Mouse (Mus musculus): ENCODE data around the gene Erf. TPM values are rescaled to one million over a fixed set of nuclear protein-coding genes. Genes with fewer than 3 reads are reported as not detected.

The Erf gene
- polyA plus RNA-seq, 1 experiment from 2014 or later: 3.4 TPM

DNA sequence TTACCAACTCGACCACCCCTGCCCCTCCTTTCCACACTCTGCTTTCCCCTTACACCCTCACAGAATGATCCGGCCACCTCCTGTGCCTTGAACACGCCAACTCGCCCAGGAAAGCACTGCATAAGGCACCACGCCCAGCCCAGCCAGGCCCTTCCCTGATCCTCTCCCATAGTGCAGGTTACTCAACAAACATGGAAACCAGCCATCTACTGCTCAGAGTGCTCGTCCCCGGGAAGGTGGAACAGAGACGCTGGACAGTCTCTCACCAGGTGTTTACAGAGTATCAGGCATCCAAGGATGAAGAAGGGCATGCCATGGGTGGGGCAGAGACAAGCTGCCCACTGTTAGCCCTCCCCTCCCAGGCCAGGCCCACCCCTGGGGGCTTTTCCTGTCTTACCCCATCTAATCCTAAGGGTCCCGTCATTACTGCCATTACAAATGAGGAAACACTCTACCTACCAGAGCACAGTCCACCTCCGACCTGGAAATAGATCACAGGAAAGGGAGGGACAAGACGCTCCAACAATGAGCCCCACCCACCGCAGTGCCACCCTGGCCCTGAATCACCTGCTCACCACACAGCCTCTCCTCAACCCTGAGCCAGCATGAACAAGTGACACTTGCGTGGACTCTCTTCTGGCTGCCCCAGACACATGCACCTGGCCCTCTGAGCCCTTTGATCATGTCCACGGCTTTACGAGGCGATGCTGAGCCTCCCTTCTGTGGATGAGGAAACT is 44.3 kb downstream of the Erf start:
- ATAC-seq (ENCODE audit: low FRiP score, low read depth): no peak
- Histone ChIP-seq H3K4me3 (no peak overlapping the region), H3K4me1 (replicated peaks) (no peaks in the 10 kb centered on the region), H3K9me3 (no peaks in the 10 kb centered on the region), H3K4me2 (no peak overlapping the region), H3K27me3 (no peaks in the 10 kb centered on the region), H3K27ac (replicated peaks) (no peak overlapping the region), H3K9ac (no peak overlapping the region), H3K36me3 (peaks cover 39% of the 10 kb centered on the region)
- whole genome bisulfite sequencing: 88% methylated on average over 16 of the region's 16 CpGs

- Histone ChIP-seq H3K36me3 (peaks cover 32% of the 10 kb centered on the region), H3K4me3 (no peak overlapping the region), H3K4me2 (no peak overlapping the region), H3K9ac (no peak overlapping the region), H3K27ac (replicated peaks) (no peak overlapping the region), H3K9me3 (no peaks in the 10 kb centered on the region), H3K27me3 (no peaks in the 10 kb centered on the region), H3K4me1 (replicated peaks) (no peaks in the 10 kb centered on the region)
- ATAC-seq (ENCODE audit: low FRiP score, low read depth): no peak
- WGBS: 89% methylated on average over 16 of the region's 16 CpGs
Observed at GRCm38 (mm10) chr7:25205355-25206093, 45.0 kb downstream of the Erf start.

DNA sequence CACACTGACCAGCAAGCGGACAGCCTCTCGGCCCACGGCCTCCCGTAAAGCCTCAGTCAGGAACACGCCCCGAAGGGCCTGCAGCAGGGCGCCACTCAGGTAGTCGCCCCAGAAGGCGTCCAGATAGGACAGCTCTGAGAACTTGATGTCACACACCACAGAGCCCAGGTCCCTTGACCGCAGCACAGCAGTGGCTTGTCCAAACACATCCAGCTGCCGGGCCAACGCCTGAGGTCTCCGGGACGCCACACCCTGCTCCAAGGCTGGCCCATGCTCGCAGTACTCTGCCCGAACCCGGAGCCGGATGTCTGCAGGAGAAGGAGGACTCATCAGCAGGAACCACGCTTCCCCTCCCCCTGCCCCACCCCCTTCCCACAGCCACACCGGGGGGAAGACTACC is 46.9 kb downstream of the Erf start:
- no peak for ATAC-seq (ENCODE audit: low FRiP score, low read depth)
- H3K4me1 ChIP-seq (replicated peaks): no peaks in the 10 kb centered on the region
- H3K27me3 ChIP-seq: no peaks in the 10 kb centered on the region
- no peak overlapping the region for H3K4me2 ChIP-seq
- H3K36me3 ChIP-seq: peaks cover 23% of the 10 kb centered on the region
- H3K27ac ChIP-seq (replicated peaks): no peak overlapping the region
- H3K4me3 ChIP-seq: no peak overlapping the region
- 93% methylated on average over 20 of the region's 20 CpGs for WGBS
- H3K9me3 ChIP-seq: no peaks in the 10 kb centered on the region
- no peak overlapping the region for H3K9ac ChIP-seq

DNA sequence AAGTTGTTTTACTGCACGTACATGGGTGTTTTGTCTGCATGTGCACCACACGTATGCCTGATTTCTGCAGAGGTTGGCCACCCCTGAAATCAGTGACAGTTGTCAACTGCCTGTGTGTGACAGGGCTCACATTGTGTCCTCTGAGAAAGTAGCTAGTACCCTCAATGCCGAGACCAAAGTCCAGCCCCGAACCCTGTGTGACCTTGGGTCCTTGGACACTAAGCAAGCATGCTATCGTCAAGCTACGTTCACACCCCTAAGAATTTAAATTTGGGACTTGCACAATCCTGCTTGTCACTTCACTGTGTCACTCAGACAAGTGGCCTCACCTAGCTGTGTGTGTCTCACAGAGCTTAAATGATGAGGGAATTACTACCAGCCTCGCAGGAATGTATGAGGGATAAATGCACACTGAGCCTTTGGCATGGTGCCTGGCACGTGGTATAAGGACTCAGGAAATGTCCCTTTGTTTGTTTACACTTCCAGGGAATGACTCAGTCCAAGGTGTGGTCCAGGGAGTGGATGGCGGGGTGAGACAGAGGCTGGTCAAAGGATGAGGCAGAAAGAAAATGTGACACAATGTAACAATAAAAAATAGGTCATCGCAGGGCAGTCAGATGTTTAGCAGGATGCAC is 53.1 kb downstream of the Erf start:
- no peaks in the 10 kb centered on the region for H3K9me3 ChIP-seq

DNA sequence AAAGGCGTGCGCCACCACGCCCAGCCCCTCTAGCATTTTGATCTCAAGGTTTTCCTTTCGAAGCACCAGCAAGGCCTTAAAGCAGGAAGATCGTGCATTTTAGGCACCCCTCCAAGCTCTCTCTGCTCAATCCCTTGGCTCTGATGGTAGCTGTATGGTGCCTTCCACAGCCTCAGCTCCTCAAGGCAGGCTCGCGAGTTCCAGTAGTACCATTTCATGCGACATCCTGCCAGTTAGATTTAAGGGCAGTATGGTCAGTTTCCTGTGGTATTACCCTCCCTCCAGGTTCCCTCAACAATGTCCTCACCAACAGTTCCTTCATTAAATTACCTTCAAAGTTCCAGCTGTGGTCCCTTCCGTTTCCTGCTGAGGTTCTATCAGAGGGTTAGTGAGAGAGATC is 54.5 kb downstream of the Erf start:
- Histone ChIP-seq H3K4me3 (no peak overlapping the region), H3K27ac (replicated peaks) (no peak overlapping the region), H3K4me1 (replicated peaks) (no peaks in the 10 kb centered on the region), H3K36me3 (peaks cover 4% of the 10 kb centered on the region; the same call in 1 of the 2 replicates), H3K4me2 (no peak overlapping the region), H3K9me3 (no peaks in the 10 kb centered on the region), H3K27me3 (no peaks in the 10 kb centered on the region), H3K9ac (no peak overlapping the region)
- WGBS: 86% methylated on average over 9 of the region's 9 CpGs
- ATAC-seq (ENCODE audit: low FRiP score, low read depth): no peak

More for the DNA sequence above, 53.1 kb downstream of the Erf start:
- H3K27ac ChIP-seq (replicated peaks): no peak overlapping the region
- no peaks in the 10 kb centered on the region for H3K27me3 ChIP-seq
- ATAC-seq (ENCODE audit: low FRiP score, low read depth): no peak
- H3K9ac ChIP-seq: no peak overlapping the region
- peaks cover 6% of the 10 kb centered on the region for H3K36me3 ChIP-seq
- no peak overlapping the region for H3K4me2 ChIP-seq
- WGBS: 68% methylated on average over 10 of the region's 10 CpGs
- no peak overlapping the region for H3K4me3 ChIP-seq
- H3K4me1 ChIP-seq (replicated peaks): no peaks in the 10 kb centered on the region

DNA sequence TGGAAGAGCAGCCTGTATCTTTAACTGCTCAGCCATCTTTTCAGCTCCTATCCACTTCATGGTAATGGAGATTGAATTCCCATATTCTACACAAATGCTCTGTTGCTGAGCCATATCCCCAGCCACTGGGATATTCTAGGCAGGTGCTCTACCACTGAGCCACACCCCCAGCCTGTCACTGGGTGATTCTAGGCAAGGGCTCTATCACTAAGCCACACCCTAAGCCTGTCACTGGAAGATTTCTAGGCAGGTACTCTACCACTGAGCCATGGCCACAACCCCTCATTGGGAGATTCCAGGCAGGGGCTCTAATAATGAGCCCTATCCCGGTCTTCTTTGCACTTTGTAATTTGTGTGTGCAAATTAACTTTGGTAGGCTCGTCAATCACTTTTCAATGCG is 55.4 kb downstream of the Erf start:
- Histone ChIP-seq H3K9me3 (no peaks in the 10 kb centered on the region), H3K4me2 (no peak overlapping the region), H3K9ac (no peak overlapping the region), H3K27me3 (no peaks in the 10 kb centered on the region), H3K4me3 (no peak overlapping the region), H3K36me3 (peaks cover 4% of the 10 kb centered on the region; the same call in 1 of the 2 replicates), H3K4me1 (replicated peaks) (no peaks in the 10 kb centered on the region), H3K27ac (replicated peaks) (no peak overlapping the region)
- ATAC-seq (ENCODE audit: low FRiP score, low read depth): no peak
- WGBS: 67% methylated on average over 3 of the region's 3 CpGs

Small RNA genes lying within 50 kb of the gene (microRNA-seq; reads per million reads assigned to microRNA genes)
- not detected for gene Mir7048

Other genes with a start within 250 kb of the Erf start
- gene Atp1a3, start 244.8 kb downstream of the Erf start, polyA plus RNA-seq (2015; fragmentation: Nextera tagmentation; extraction: Ambion mirVana): 487 and 576 TPM in 2 replicates
- gene Grik5, start 178.4 kb downstream of the Erf start, polyA plus RNA-seq (2015; fragmentation: Nextera tagmentation; extraction: Ambion mirVana): 18.3 and 18.5 TPM in 2 replicates
- gene Zfp574, start 178.2 kb downstream of the Erf start, polyA plus RNA-seq (2015; fragmentation: Nextera tagmentation; extraction: Ambion mirVana): 33.9 and 37.7 TPM in 2 replicates
- 29.6 and 33.4 TPM in 2 replicates for gene Pou2f2, start 71.0 kb downstream of the Erf start, polyA plus RNA-seq (2015; fragmentation: Nextera tagmentation; extraction: Ambion mirVana)
- gene Dedd2, start 30.1 kb downstream of the Erf start, polyA plus RNA-seq (2015; fragmentation: Nextera tagmentation; extraction: Ambion mirVana): 16.5 and 17.3 TPM in 2 replicates
- 1.6 and 2.1 TPM in 2 replicates for gene Zfp526, start 29.3 kb downstream of the Erf start, polyA plus RNA-seq (2015; fragmentation: Nextera tagmentation; extraction: Ambion mirVana)
- 19.2 and 19.7 TPM in 2 replicates for gene Gsk3a, start 12.9 kb downstream of the Erf start, polyA plus RNA-seq (2015; fragmentation: Nextera tagmentation; extraction: Ambion mirVana)
- 32.5 and 38.5 TPM in 2 replicates for gene Cic, start 16.9 kb upstream of the Erf start, polyA plus RNA-seq (2015; fragmentation: Nextera tagmentation; extraction: Ambion mirVana)
- 558 and 579 TPM in 2 replicates for gene Pafah1b3, start 47.2 kb upstream of the Erf start, polyA plus RNA-seq (2015; fragmentation: Nextera tagmentation; extraction: Ambion mirVana)
- gene Prr19, start 50.6 kb upstream of the Erf start, polyA plus RNA-seq (2015; fragmentation: Nextera tagmentation; extraction: Ambion mirVana): 3.5 and 4.6 TPM in 2 replicates
- 84.1 and 101 TPM in 2 replicates for gene Tmem145, start 55.3 kb upstream of the Erf start, polyA plus RNA-seq (2015; fragmentation: Nextera tagmentation; extraction: Ambion mirVana)
- 23.9 and 25.1 TPM in 2 replicates for gene Megf8, start 66.4 kb upstream of the Erf start, polyA plus RNA-seq (2015; fragmentation: Nextera tagmentation; extraction: Ambion mirVana)
- gene Cnfn, start 119.0 kb upstream of the Erf start, polyA plus RNA-seq (2015; fragmentation: Nextera tagmentation; extraction: Ambion mirVana): not detected in 2 replicates
- gene Lipe, start 147.9 kb upstream of the Erf start, polyA plus RNA-seq (2015; fragmentation: Nextera tagmentation; extraction: Ambion mirVana): 9.9 and 11.0 TPM in 2 replicates
- gene Cxcl17, start 162.1 kb upstream of the Erf start, polyA plus RNA-seq (2015; fragmentation: Nextera tagmentation; extraction: Ambion mirVana): 1.2 and 1.3 TPM in 2 replicates
- 0.99 and 1.0 TPM in 2 replicates for gene Ceacam1, start 226.8 kb upstream of the Erf start, polyA plus RNA-seq (2015; fragmentation: Nextera tagmentation; extraction: Ambion mirVana)